Mouse (Mus musculus): ENCODE measurements around the gene Pkd1.

DNA sequence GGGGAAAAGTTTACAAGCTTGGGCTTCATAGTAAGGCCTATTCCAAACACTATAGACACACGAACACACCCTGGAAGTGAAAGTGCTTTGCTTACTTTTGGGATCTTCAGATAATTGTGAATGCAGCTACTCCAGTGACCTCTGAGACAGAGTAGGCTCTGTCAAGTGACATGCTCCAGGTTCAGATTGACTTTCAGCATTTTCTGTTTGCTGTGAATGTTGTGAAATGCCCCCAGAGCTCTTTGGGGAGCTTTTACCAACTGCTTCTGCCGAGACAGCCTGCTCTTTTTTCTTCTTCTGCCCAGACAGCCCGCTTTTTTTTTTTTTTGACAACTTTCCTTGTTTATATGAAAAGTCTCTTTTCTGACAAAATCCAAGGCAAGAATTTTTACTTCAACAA, 34.9 kb downstream of the Pkd1 start:
- no peak for TF ChIP-seq CTCF (IDR thresholded peaks at IDR 0.05; ENCODE audit: borderline replicate concordance, insufficient read depth, low read length)
- TF ChIP-seq POLR2A (IDR thresholded peaks at IDR 0.05; ENCODE audit: low read depth, low read length), result no peak
